Mouse (Mus musculus) midbrain, embryonic 12.5 days (tissue): ENCODE results near the gene Gm20388. TPM values are rescaled to one million over a fixed set of nuclear protein-coding genes. Genes with fewer than 3 reads are reported as not detected.

ENCODE experiments used
- ATAC-seq: fragments of 200-750 bp; cut with Nextera tagmentation; 2 replicates; pipeline ENCODE4 v1.8.0; 2017; ENCODE audit warnings: low read depth, moderate TSS enrichment, moderate library complexity; ENCODE audit not compliant: low FRiP score
- H3K27ac ChIP-seq: fragments of 300-500 bp; sonication (generic); replicated peaks from 2 replicates; pipeline ENCODE4 v1.5.1; 2016; ENCODE audit warnings: mild to moderate bottlenecking
- H3K27me3 ChIP-seq: fragments of 300-500 bp; sonication (generic); 2 replicates; pipeline ENCODE4 v1.6.1; 2016; ENCODE audit warnings: mild to moderate bottlenecking
- H3K36me3 ChIP-seq: fragments of 300-500 bp; sonication (generic); 2 replicates; pipeline ENCODE4 v1.6.1; 2016
- H3K4me1 ChIP-seq: fragments of 300-500 bp; sonication (generic); 2 replicates; pipeline ENCODE4 v1.6.1; 2016
- H3K4me2 ChIP-seq: fragments of 300-500 bp; sonication (generic); replicated peaks from 2 replicates; pipeline ENCODE4 v1.6.1; 2016; ENCODE audit warnings: mild to moderate bottlenecking, moderate library complexity
- H3K4me3 ChIP-seq: fragments of 300-500 bp; sonication (generic); 2 replicates; pipeline ENCODE4 v1.5.1; 2016; ENCODE audit warnings: mild to moderate bottlenecking
- H3K9ac ChIP-seq: fragments of 300-500 bp; sonication (generic); replicated peaks from 2 replicates; pipeline ENCODE4 v1.6.1; 2016; ENCODE audit warnings: mild to moderate bottlenecking, moderate library complexity
- H3K9me3 ChIP-seq: fragments of 300-500 bp; sonication (generic); 2 replicates; pipeline ENCODE4 v1.6.1; 2016; ENCODE audit warnings: mild to moderate bottlenecking
- WGBS: fragments of 180-500 bp; shearing (Covaris S2); methylation state at CpG from one replicate; pipeline ENCODE4 v1.1.7; 2016; 5-methylcytosine and 5-hydroxymethylcytosine counted together
- polyA plus RNA-seq: library from polyadenylated mRNA; unstranded; fragments of >200 nt; fragmentation: Nextera tagmentation; extraction: Ambion mirVana; gene quantifications from 2 replicates; pipeline ENCODE4 v1.2.1, GENCODE M21; 2016

The Gm20388 gene
- polyA plus RNA-seq, 1 experiment from 2014 or later = not detected

DNA sequence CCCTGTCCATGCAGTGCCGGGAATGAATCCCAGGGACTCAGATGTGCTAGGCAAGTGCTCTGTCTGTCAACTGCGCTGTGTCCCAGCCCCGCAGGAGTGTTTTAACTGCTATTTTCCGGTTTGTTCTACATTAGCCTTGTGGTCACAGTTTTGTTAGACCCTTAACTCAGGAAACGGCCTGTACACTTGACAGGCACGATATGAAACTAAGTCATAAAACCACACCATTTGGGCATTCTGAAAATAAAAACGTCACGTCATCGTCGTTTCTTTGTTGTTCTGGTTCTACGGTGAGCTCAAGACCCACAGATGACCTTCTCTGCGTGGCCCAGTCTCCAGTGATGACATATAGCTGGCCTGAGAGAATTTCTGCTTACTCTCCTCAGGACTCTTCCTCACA is 4360.9 kb downstream of the Gm20388 start:
- H3K27me3 ChIP-seq = no peaks in the 10 kb centered on the region
- WGBS = 91% methylated on average over 12 of the region's 12 CpGs
- peaks cover 22% of the 10 kb centered on the region for H3K4me1 ChIP-seq
- H3K4me3 ChIP-seq = no peak overlapping the region
- no peaks in the 10 kb centered on the region for H3K9me3 ChIP-seq
- H3K27ac ChIP-seq = no peak overlapping the region
- no peak overlapping the region for H3K4me2 ChIP-seq
- no peak overlapping the region for H3K9ac ChIP-seq
- ATAC-seq = no peak
- H3K36me3 ChIP-seq = 0 out of 2 replicates have a peak, but pooled peaks cover 7% of the 10 kb centered on the region

DNA sequence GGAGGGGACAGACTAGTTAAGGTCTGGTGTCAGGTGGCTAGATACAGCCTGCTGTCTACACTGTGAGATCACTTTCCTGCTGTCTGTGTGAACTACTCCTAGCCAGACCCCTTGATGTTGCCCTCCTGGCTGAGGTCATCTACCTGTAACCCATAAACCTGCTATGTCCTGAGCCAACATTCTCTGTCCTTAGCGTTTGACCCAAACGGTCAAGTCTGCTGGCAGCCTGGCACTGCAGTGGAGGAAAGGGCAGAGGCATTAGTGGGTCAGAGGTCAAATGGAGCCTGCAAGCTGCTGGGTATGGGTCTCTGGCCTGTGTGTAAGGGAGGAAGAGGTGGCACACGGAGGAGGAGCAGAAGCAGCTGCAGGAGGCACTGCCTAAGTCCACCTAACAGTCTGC is 4362.2 kb downstream of the Gm20388 start:
- H3K36me3 ChIP-seq = 0 out of 2 replicates have a peak, but pooled peaks cover 7% of the 10 kb centered on the region
- H3K27ac ChIP-seq = no peak overlapping the region
- no peak overlapping the region for H3K4me3 ChIP-seq
- no peak overlapping the region for H3K9ac ChIP-seq
- WGBS = 54% methylated on average over 3 of the region's 3 CpGs
- H3K4me1 ChIP-seq = peaks cover 31% of the 10 kb centered on the region
- no peaks in the 10 kb centered on the region for H3K27me3 ChIP-seq
- no peaks in the 10 kb centered on the region for H3K9me3 ChIP-seq
- no peak for ATAC-seq
- no peak overlapping the region for H3K4me2 ChIP-seq

DNA sequence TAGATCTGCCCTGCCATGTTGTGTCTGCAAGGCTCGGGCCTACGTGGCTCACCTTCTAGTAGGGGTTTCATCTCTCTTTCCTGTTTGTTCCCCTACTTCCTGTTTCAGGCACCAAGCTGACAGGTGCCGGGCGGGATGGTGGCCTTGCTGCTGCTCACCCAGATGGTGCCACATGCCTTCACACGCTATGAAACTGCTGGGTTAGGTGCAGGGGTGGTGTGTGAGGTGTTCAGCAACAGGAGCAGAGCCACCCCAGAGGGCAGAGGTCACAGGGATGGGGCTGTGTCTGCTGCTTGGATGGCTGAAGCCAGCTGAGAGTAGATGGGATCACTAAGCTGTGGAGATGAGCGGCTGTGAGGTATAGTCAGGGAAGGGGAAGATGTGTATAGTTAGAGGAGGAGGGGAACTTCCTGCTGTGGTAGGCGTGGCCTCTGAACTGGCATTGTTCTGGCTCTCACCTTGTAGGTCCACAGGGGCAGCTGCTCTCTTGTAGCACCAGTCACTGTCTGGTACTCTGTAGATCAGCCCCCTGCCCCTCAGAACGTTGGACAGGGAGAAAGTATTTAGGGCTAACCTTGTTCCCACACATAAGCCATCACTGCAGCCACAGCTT is 4363.1 kb downstream of the Gm20388 start:
- H3K27me3 ChIP-seq = no peaks in the 10 kb centered on the region
- no peak overlapping the region for H3K4me2 ChIP-seq
- H3K27ac ChIP-seq = 0 out of 2 replicates have a peak overlapping the region, but pooled peaks have one; percentile 12
- H3K9ac ChIP-seq = no peak overlapping the region
- H3K4me3 ChIP-seq = no peak overlapping the region
- H3K9me3 ChIP-seq = no peaks in the 10 kb centered on the region
- 57% methylated on average over 8 of the region's 8 CpGs for WGBS
- H3K4me1 ChIP-seq = peaks cover 39% of the 10 kb centered on the region
- H3K36me3 ChIP-seq = 0 out of 2 replicates have a peak, but pooled peaks cover 7% of the 10 kb centered on the region
- no peak for ATAC-seq

DNA sequence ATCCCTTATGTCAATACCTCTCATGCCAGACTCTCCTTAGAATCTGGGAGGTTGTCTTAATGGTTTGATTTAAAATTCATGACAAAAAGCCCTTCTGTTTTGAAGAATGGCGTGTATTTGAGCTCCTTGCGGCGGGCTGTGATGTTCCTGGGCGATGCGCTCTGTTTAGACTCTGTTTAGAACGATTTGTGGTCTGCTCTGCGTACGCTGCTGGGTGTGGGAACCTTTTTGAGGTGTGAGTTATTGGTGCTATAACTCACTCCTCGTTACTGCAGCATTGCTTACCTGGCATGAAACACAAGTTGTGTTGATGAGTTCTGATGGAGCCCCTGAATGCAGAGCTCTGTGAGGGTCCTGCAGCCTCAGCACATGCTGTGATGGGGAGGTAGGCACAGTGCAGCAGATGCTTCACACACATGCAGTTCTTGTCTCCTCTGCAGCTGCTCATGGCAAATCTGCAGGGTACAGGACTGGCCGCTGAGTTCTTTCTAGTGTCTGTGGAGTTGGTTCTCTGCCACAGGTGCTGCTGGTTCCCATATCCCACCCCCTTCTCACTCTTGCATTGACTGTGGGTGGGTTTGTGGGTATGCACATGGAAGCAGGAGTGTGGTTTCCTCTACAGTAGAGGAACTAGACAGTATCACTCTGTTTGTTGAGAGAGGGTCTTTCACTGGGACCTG is 4363.9 kb downstream of the Gm20388 start:
- Histone ChIP-seq H3K4me3 (no peak overlapping the region), H3K4me2 (no peak overlapping the region), H3K36me3 (0 out of 2 replicates have a peak, but pooled peaks cover 7% of the 10 kb centered on the region), H3K4me1 (peaks cover 42% of the 10 kb centered on the region), H3K9me3 (no peaks in the 10 kb centered on the region), H3K27ac (peak overlapping the region; percentile 12), H3K9ac (no peak overlapping the region), H3K27me3 (no peaks in the 10 kb centered on the region)
- 62% methylated on average over 10 of the region's 10 CpGs for WGBS
- no peak for ATAC-seq

DNA sequence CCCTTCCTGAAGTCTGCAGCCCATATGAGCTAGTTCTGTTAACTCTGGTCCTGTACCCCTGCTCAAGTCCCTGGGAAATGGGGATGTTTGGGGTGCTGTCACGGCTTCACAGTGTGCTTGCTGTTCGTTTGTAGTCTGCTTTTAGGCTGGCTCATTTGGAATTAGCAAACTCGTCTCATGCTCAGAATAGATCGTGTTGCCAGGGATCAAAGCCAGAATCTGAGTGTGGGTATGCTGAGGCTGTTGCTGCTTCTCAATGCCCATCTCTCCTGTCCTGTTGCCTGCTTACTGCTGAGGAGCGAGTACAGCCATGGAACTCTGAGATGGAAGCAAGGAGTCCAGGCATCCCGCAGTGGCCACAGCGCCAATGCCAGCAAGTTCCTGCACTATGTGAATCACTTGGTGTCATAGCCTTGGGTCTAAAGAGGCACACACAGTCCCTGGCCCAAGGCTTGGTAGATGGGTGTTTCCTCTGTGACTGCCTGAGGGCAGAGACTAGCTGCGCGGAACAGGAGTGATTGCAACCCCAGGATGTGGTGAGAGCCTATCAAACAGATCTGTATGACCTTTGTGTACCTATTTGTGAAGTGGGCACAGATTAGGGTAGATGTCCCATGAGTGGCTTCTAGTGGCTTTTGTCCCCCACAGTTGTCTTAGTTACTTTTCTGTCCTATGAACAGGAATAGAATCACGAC is 4364.9 kb downstream of the Gm20388 start:
- H3K36me3 ChIP-seq = 0 out of 2 replicates have a peak, but pooled peaks cover 7% of the 10 kb centered on the region
- H3K4me2 ChIP-seq = no peak overlapping the region
- 93% methylated on average over 10 of the region's 10 CpGs for WGBS
- no peak overlapping the region for H3K4me3 ChIP-seq
- no peaks in the 10 kb centered on the region for H3K27me3 ChIP-seq
- no peaks in the 10 kb centered on the region for H3K9me3 ChIP-seq
- no peak overlapping the region for H3K27ac ChIP-seq
- peaks cover 40% of the 10 kb centered on the region for H3K4me1 ChIP-seq
- no peak overlapping the region for H3K9ac ChIP-seq
- no peak for ATAC-seq

DNA sequence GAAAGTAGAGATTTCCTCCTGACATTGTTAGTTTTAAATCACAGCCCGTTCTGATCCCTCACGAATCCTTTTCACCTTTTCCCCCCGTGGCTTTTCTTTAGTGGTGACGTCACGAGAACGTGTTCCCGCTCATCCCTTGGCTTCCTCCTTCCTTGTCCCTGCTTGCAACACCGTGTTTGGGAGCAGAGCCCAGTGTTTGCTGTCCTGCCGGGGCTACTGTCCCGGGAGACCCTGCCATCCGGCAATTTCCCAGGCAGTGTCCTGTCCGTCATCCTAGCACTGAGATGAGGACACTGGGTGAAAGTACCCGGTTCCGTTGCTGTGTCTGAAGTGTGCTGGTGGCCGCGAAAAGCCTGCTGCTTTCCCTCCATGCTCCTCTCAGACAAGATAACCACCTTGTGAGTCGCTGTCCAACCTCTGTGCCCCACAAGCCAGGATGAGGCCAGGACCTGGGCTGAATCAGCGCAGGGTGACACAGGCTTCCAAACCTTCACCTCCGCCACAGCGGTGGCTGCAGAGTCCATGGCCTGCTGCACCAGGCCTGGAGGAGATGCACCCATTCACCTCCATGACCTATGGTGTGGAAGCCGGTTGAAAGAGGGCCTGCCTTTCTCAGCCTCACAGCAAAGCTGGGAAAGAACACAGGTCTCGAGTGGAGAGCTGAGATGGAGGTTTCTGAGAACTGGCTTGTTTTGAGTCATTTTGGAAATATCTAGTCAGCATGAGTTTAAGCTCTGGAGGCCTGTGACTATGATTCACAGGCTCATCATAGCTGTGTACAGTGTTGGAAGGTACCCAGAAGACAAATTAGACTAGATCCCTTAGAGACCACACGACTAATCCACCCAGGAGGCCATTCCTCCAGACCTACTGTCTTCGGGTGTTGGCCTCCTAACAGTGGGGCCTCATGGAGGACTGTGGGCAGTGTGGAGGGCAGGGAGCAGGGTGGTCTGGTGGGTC is 4367.6 kb downstream of the Gm20388 start:
- Histone ChIP-seq H3K4me1 (peaks cover 62% of the 10 kb centered on the region), H3K9ac (no peak overlapping the region), H3K27ac (0 out of 2 replicates have a peak overlapping the region, but pooled peaks have one; percentile 4), H3K27me3 (no peaks in the 10 kb centered on the region), H3K36me3 (0 out of 2 replicates have a peak, but pooled peaks cover 7% of the 10 kb centered on the region), H3K4me3 (no peak overlapping the region), H3K9me3 (no peaks in the 10 kb centered on the region), H3K4me2 (no peak overlapping the region)
- no peak for ATAC-seq
- WGBS = 74% methylated on average over 24 of the region's 24 CpGs

DNA sequence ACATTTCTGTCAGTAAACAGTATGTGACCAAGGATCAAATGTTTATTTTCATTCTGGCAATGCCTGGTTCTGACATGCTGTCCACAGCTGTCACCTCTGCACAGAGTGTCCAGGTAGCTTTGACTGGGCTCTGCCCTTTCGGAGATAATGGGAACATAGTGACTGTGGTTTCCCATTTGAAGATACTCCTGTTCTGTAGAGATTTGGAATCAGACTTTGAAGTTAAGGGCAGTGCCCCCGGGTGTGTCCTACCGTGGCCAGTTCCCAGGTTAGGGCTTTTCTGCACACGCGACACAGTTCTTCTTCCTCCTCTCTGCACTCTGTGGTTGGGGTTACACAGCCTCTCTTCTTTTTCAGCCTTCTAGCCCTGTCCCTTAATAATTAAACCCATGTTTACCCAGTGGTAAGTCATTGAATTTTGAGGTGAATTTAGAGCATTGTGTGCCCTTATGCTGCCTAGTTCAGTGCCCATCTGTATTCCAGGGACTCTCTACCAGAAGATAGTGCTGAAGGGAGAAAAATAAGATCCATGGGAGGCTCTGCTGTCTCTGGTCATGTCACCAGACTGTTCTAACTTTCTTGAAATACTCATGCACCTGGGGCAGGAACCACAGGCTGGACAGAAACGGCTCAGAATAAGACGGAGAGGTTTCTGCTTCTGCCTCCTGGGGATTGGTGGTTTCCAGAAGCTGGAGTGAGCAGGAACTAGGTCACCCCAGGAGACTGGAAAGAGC is 4368.5 kb downstream of the Gm20388 start:
- no peak for ATAC-seq

DNA sequence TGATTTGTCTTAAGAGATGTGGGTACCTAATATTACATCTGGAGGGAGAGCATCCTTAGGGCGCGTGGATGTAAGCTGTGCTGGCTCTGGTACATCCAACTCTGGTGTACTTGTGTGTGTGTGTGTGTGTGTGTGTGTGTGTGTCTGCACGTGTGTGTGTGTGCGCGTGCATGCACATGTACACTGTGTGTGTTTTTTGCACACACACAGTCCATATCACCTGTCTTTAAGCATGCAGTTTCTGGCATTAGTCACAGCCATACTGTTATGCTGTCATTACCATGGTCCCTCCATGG is 4369.0 kb downstream of the Gm20388 start:
- H3K27ac ChIP-seq = no peak overlapping the region
- H3K36me3 ChIP-seq = 0 out of 2 replicates have a peak, but pooled peaks cover 7% of the 10 kb centered on the region
- no peaks in the 10 kb centered on the region for H3K9me3 ChIP-seq
- WGBS = 98% methylated on average over 5 of the region's 5 CpGs
- no peak overlapping the region for H3K9ac ChIP-seq
- no peak overlapping the region for H3K4me2 ChIP-seq
- peaks cover 65% of the 10 kb centered on the region for H3K4me1 ChIP-seq
- H3K27me3 ChIP-seq = no peaks in the 10 kb centered on the region
- no peak overlapping the region for H3K4me3 ChIP-seq
- no peak for ATAC-seq

More for the DNA sequence above, 4368.5 kb downstream of the Gm20388 start:
- H3K36me3 ChIP-seq = 0 out of 2 replicates have a peak, but pooled peaks cover 7% of the 10 kb centered on the region
- no peak overlapping the region for H3K4me3 ChIP-seq
- no peaks in the 10 kb centered on the region for H3K27me3 ChIP-seq
- H3K9ac ChIP-seq = no peak overlapping the region
- 89% methylated on average over 7 of the region's 7 CpGs for WGBS
- H3K27ac ChIP-seq = 0 out of 2 replicates have a peak overlapping the region, but pooled peaks have one; percentile 4
- peaks cover 62% of the 10 kb centered on the region for H3K4me1 ChIP-seq
- no peaks in the 10 kb centered on the region for H3K9me3 ChIP-seq
- no peak overlapping the region for H3K4me2 ChIP-seq

DNA sequence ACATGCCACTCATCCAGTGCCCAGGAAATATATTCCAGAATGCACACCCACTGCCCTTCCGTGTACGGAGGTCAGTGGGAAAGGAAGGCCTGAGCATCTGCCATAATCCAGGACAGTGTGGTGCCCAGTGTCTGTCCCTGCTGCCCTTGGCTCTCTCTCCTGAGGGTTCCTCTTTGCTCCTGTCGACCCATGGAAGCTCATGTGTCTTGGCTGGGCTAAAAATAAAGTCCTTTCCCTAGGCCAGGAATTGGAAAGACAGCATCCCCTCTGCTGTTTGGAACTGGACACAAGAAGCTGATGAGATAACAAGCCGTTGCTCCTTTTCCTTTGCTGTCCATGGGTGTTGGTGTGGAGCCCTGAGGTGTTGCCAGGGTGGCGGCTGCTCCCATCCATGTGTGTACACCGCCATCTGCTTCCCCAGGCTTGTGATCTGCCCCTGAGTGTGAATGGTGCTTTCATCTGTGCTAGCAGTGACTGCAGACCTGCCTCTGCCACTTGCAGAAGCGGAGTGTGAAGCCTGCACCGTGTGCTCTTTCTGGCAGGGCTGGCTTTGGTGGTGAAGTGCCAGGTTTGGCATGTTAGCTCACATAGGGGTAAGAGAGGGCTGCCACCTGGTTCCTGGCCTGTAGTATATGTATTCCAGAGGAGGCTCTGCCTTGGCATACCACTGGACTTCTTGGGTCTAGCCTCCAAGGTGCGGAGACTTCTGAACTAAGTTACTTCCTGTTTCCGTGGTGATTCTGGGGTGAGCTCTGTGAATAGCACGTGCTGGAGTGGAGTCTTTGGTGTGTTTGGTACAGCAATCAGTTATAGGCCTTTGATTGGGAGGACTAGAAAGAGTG is 4371.3 kb downstream of the Gm20388 start:
- 71% methylated on average over 11 of the region's 11 CpGs for WGBS
- Histone ChIP-seq H3K9me3 (no peaks in the 10 kb centered on the region), H3K4me3 (no peak overlapping the region), H3K4me1 (peaks cover 88% of the 10 kb centered on the region), H3K36me3 (no peaks in the 10 kb centered on the region), H3K27ac (peak overlapping the region; percentile 98), H3K9ac (no peak overlapping the region), H3K4me2 (no peak overlapping the region), H3K27me3 (no peaks in the 10 kb centered on the region)
- ATAC-seq = no peak

DNA sequence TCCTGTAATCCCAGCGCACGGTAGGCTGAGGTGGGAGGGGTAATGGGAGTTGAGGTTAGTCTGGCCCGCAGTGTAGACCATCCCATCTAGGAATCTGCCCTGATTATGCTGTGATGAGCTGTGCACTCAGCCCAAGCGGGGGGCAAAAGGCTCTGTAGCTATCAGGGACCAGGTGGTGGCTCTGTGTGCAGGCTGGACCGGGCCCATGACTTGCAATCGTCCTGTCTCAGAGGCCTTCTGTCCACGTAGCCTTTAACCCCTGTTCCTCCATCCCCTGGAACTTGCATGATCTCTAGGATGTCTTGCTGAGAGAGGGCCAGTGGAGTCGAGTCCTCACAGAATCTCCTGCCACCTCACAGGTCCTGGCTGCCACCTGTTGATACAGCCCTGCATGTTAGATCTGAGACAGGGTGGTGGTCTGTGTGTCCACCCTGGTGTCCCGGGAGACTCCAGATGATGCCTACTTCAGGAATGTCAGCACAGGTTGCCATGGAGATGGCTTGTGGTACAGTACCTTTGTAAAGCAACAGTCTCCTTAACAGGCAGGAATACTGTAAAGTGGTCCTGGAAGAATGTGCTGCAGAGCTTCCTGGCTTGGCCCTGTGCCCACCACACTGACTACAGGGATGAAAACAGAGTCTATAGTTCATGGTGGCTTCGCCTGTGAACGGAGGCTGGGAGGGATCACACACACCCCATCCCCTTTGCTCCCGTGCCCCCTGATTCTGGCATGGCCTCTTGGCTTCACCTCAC is 4372.4 kb downstream of the Gm20388 start:
- Histone ChIP-seq H3K9me3 (no peaks in the 10 kb centered on the region), H3K9ac (no peak overlapping the region; the same call in 1 of the 2 replicates), H3K4me1 (peaks cover 84% of the 10 kb centered on the region), H3K27ac (peak overlapping the region; percentile 98), H3K4me3 (no peak overlapping the region), H3K36me3 (no peaks in the 10 kb centered on the region), H3K27me3 (no peaks in the 10 kb centered on the region), H3K4me2 (peak overlapping the region; percentile 32; the same call in 1 of the 2 replicates)
- ATAC-seq = no peak
- WGBS = 70% methylated on average over 12 of the region's 12 CpGs
